Mouse (Mus musculus) E14TG2a.4 (cell line): ENCODE results near the gene Nudt14.

Experiments used
- CTCF ChIP-seq: conservative IDR thresholded peaks from 2 replicates; pipeline ENCODE4 v1.5.1; 2014; ENCODE audit warnings: low read length
- POU5F1 ChIP-seq: IDR thresholded peaks from 2 replicates; pipeline ENCODE4 v1.6.1; 2014; ENCODE audit warnings: low read length, borderline replicate concordance

DNA sequence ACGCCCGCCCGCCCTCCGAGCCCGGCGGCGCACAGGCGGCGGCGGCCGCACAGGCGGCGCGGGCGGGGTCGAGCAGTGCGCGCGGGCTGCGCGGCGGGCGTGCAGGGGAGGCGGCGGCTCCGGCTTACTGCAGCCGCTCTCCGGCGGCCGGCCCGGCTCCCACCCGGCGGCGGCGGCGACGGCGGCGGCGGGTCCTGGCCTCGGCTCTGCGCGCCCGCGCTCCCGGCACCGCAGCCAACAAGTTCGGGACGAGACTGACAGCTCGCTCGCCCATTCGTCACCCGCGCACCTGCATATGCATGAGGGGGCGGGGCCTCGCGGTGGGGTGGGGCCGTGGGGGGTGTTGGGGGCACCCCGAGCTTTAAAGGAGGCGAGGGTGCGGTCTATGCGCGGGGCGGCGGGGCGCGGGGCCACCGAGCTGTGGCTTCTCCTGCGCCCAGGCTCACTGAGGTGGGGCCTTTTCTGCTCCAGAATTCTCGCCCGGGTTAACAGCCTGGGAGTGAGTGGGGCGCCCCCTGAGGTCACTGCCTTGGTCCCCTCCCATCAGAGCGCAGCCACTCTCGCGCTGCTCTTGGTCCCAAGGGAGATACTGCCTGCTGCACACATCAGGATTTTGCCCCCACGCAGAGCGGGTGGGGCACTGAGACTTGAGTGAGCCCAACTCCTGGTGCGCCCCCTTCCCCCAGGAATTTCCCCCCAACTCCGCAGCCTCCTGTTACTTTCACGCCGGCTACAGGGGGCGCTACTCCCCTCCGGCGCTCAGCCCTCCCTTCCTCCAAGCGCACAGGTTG, 12.2 kb downstream of the Nudt14 start, which contains the start of gene Jag2:
- TF ChIP-seq CTCF = peak; percentile 69
- peak; percentile 30; the same call in 1 of the 2 replicates for TF ChIP-seq POU5F1
